Mouse (Mus musculus): Measurements from ENCODE around the gene Slc25a26. TPM values are rescaled to one million over a fixed set of nuclear protein-coding genes. Genes with fewer than 3 reads are reported as not detected.
A peak's percentile ranks its signal among the peaks of the same experiment; 100 is the strongest.

The Slc25a26 gene
- polyA plus RNA-seq, 1 experiment: 10.5 TPM

- Histone ChIP-seq H3K27ac (ENCODE audit: insufficient read depth, low read length) (no peak overlapping the region), H3K4me1 (ENCODE audit: control insufficient read depth, insufficient read depth, low read length) (peaks cover 5% of the 10 kb centered on the region), H3K9ac (ENCODE audit: low read depth, poor library complexity, severe bottlenecking) (no peak overlapping the region), H3K4me3 (ENCODE audit: low read depth, low read length) (no peak overlapping the region), H3K9me3 (replicated peaks; ENCODE audit: control insufficient read depth, insufficient read depth, low read length, poor library complexity, severe bottlenecking) (no peaks in the 10 kb centered on the region), H3K36me3 (ENCODE audit: control insufficient read depth, insufficient read depth, low read length, poor library complexity, severe bottlenecking) (no peaks in the 10 kb centered on the region), H3K27me3 (ENCODE audit: control insufficient read depth, insufficient read depth, low read length, poor library complexity, severe bottlenecking) (no peaks in the 10 kb centered on the region)
- no peak for TF ChIP-seq POLR2A (IDR thresholded peaks at IDR 0.05; ENCODE audit: insufficient read depth, low read length)
- TF ChIP-seq EP300 (IDR thresholded peaks at IDR 0.05; ENCODE audit: insufficient read depth, low read depth, low read length): no peak
- no peak for TF ChIP-seq CTCF (IDR thresholded peaks at IDR 0.05; ENCODE audit: low read depth, low read length)
Observed at GRCm38 (mm10) chr6:94620801-94621301, 120.7 kb downstream of the Slc25a26 start.

- TF ChIP-seq CTCF (IDR thresholded peaks at IDR 0.05; ENCODE audit: low read depth, low read length) (peak; percentile 90), POLR2A (IDR thresholded peaks at IDR 0.05; ENCODE audit: insufficient read depth, low read length) (no peak), EP300 (IDR thresholded peaks at IDR 0.05; ENCODE audit: insufficient read depth, low read depth, low read length) (0 out of 2 replicates have a peak, but pooled peaks have one; percentile 10)
- no peak overlapping the region for H3K4me3 ChIP-seq (ENCODE audit: low read depth, low read length)
- H3K27ac ChIP-seq (ENCODE audit: insufficient read depth, low read length): no peak overlapping the region
- peaks cover 5% of the 10 kb centered on the region for H3K4me1 ChIP-seq (ENCODE audit: control insufficient read depth, insufficient read depth, low read length)
- no peaks in the 10 kb centered on the region for H3K9me3 ChIP-seq (replicated peaks; ENCODE audit: control insufficient read depth, insufficient read depth, low read length, poor library complexity, severe bottlenecking)
- no peaks in the 10 kb centered on the region for H3K36me3 ChIP-seq (ENCODE audit: control insufficient read depth, insufficient read depth, low read length, poor library complexity, severe bottlenecking)
- no peaks in the 10 kb centered on the region for H3K27me3 ChIP-seq (ENCODE audit: control insufficient read depth, insufficient read depth, low read length, poor library complexity, severe bottlenecking)
- no peak overlapping the region for H3K9ac ChIP-seq (ENCODE audit: low read depth, poor library complexity, severe bottlenecking)
Observed at GRCm38 (mm10) chr6:94622983-94623382, 122.9 kb downstream of the Slc25a26 start.

- H3K4me1 ChIP-seq (ENCODE audit: control insufficient read depth, insufficient read depth, low read length): peaks cover 5% of the 10 kb centered on the region
- H3K9ac ChIP-seq (ENCODE audit: low read depth, poor library complexity, severe bottlenecking): no peak overlapping the region
- no peak overlapping the region for H3K4me3 ChIP-seq (ENCODE audit: low read depth, low read length)
- TF ChIP-seq CTCF (IDR thresholded peaks at IDR 0.05; ENCODE audit: low read depth, low read length) (no peak), EP300 (IDR thresholded peaks at IDR 0.05; ENCODE audit: insufficient read depth, low read depth, low read length) (no peak), POLR2A (IDR thresholded peaks at IDR 0.05; ENCODE audit: insufficient read depth, low read length) (no peak)
- no peak overlapping the region for H3K27ac ChIP-seq (ENCODE audit: insufficient read depth, low read length)
- no peaks in the 10 kb centered on the region for H3K36me3 ChIP-seq (ENCODE audit: control insufficient read depth, insufficient read depth, low read length, poor library complexity, severe bottlenecking)
- H3K27me3 ChIP-seq (ENCODE audit: control insufficient read depth, insufficient read depth, low read length, poor library complexity, severe bottlenecking): no peaks in the 10 kb centered on the region
- no peaks in the 10 kb centered on the region for H3K9me3 ChIP-seq (replicated peaks; ENCODE audit: control insufficient read depth, insufficient read depth, low read length, poor library complexity, severe bottlenecking)
Observed at GRCm38 (mm10) chr6:94624543-94624942, 124.4 kb downstream of the Slc25a26 start.

GRCm38 (mm10) chr6:94625896-94626295 is 125.8 kb downstream of the Slc25a26 start:
- H3K9me3 ChIP-seq (replicated peaks; ENCODE audit: control insufficient read depth, insufficient read depth, low read length, poor library complexity, severe bottlenecking): no peaks in the 10 kb centered on the region
- no peaks in the 10 kb centered on the region for H3K27me3 ChIP-seq (ENCODE audit: control insufficient read depth, insufficient read depth, low read length, poor library complexity, severe bottlenecking)
- TF ChIP-seq CTCF (IDR thresholded peaks at IDR 0.05; ENCODE audit: low read depth, low read length) (no peak), POLR2A (IDR thresholded peaks at IDR 0.05; ENCODE audit: insufficient read depth, low read length) (no peak), EP300 (IDR thresholded peaks at IDR 0.05; ENCODE audit: insufficient read depth, low read depth, low read length) (no peak)
- no peak overlapping the region for H3K9ac ChIP-seq (ENCODE audit: low read depth, poor library complexity, severe bottlenecking)
- no peak overlapping the region for H3K27ac ChIP-seq (ENCODE audit: insufficient read depth, low read length)
- H3K36me3 ChIP-seq (ENCODE audit: control insufficient read depth, insufficient read depth, low read length, poor library complexity, severe bottlenecking): no peaks in the 10 kb centered on the region
- peaks cover 7% of the 10 kb centered on the region for H3K4me1 ChIP-seq (ENCODE audit: control insufficient read depth, insufficient read depth, low read length)
- no peak overlapping the region for H3K4me3 ChIP-seq (ENCODE audit: low read depth, low read length)

GRCm38 (mm10) chr6:94626807-94627206 is 126.7 kb downstream of the Slc25a26 start:
- TF ChIP-seq EP300 (IDR thresholded peaks at IDR 0.05; ENCODE audit: insufficient read depth, low read depth, low read length) (no peak), POLR2A (IDR thresholded peaks at IDR 0.05; ENCODE audit: insufficient read depth, low read length) (no peak), CTCF (IDR thresholded peaks at IDR 0.05; ENCODE audit: low read depth, low read length) (no peak)
- H3K27ac ChIP-seq (ENCODE audit: insufficient read depth, low read length): no peak overlapping the region
- no peak overlapping the region for H3K9ac ChIP-seq (ENCODE audit: low read depth, poor library complexity, severe bottlenecking)
- peaks cover 6% of the 10 kb centered on the region for H3K4me1 ChIP-seq (ENCODE audit: control insufficient read depth, insufficient read depth, low read length)
- H3K27me3 ChIP-seq (ENCODE audit: control insufficient read depth, insufficient read depth, low read length, poor library complexity, severe bottlenecking): no peaks in the 10 kb centered on the region
- H3K4me3 ChIP-seq (ENCODE audit: low read depth, low read length): no peak overlapping the region
- no peaks in the 10 kb centered on the region for H3K9me3 ChIP-seq (replicated peaks; ENCODE audit: control insufficient read depth, insufficient read depth, low read length, poor library complexity, severe bottlenecking)
- no peaks in the 10 kb centered on the region for H3K36me3 ChIP-seq (ENCODE audit: control insufficient read depth, insufficient read depth, low read length, poor library complexity, severe bottlenecking)

GRCm38 (mm10) chr6:94627714-94628595 is 127.8 kb downstream of the Slc25a26 start:
- Histone ChIP-seq H3K27ac (ENCODE audit: insufficient read depth, low read length) (no peak overlapping the region), H3K9me3 (replicated peaks; ENCODE audit: control insufficient read depth, insufficient read depth, low read length, poor library complexity, severe bottlenecking) (no peaks in the 10 kb centered on the region), H3K4me3 (ENCODE audit: low read depth, low read length) (no peak overlapping the region), H3K36me3 (ENCODE audit: control insufficient read depth, insufficient read depth, low read length, poor library complexity, severe bottlenecking) (no peaks in the 10 kb centered on the region), H3K27me3 (ENCODE audit: control insufficient read depth, insufficient read depth, low read length, poor library complexity, severe bottlenecking) (no peaks in the 10 kb centered on the region), H3K9ac (ENCODE audit: low read depth, poor library complexity, severe bottlenecking) (no peak overlapping the region), H3K4me1 (ENCODE audit: control insufficient read depth, insufficient read depth, low read length) (peaks cover 8% of the 10 kb centered on the region)
- TF ChIP-seq CTCF (IDR thresholded peaks at IDR 0.05; ENCODE audit: low read depth, low read length) (no peak), POLR2A (IDR thresholded peaks at IDR 0.05; ENCODE audit: insufficient read depth, low read length) (no peak), EP300 (IDR thresholded peaks at IDR 0.05; ENCODE audit: insufficient read depth, low read depth, low read length) (no peak)

All from ES-Bruce4 (cell line).